Mouse (Mus musculus) midbrain, embryonic 15.5 days (tissue): ENCODE measurements at regions not wholly inside any gene's neighbourhood (a gene's known extent, or its start where the extent isn't known, plus 50 kb on each side); places are given as distances from the start of the nearest gene placed in this dataset.

ENCODE experiments used
- ATAC-seq: fragments of 200-750 bp; cut with Nextera tagmentation; replicated peaks from 2 replicates; pipeline ENCODE4 v1.8.0; 2017; ENCODE audit warnings: moderate TSS enrichment
- H3K27ac ChIP-seq: fragments of 300-500 bp; sonication (generic); 2 replicates; pipeline ENCODE4 v1.5.1; 2015; ENCODE audit warnings: mild to moderate bottlenecking, inconsistent platforms
- H3K27me3 ChIP-seq: fragments of 300-500 bp; sonication (generic); replicated peaks from 2 replicates; pipeline ENCODE4 v1.6.1; 2015; ENCODE audit warnings: inconsistent platforms
- H3K36me3 ChIP-seq: fragments of 300-500 bp; sonication (generic); replicated peaks from 2 replicates; pipeline ENCODE4 v1.6.1; 2015; ENCODE audit warnings: inconsistent platforms
- H3K4me1 ChIP-seq: fragments of 300-500 bp; sonication (generic); 2 replicates; pipeline ENCODE4 v1.6.1; 2015; ENCODE audit warnings: inconsistent platforms
- H3K4me2 ChIP-seq: fragments of 300-500 bp; sonication (generic); 2 replicates; pipeline ENCODE4 v1.6.1; 2015; ENCODE audit warnings: inconsistent platforms, mild to moderate bottlenecking, moderate library complexity
- H3K4me3 ChIP-seq: fragments of 300-500 bp; sonication (generic); 2 replicates; pipeline ENCODE4 v1.5.1; 2015; ENCODE audit warnings: mild to moderate bottlenecking, inconsistent platforms
- H3K9ac ChIP-seq: fragments of 300-500 bp; sonication (generic); 2 replicates; pipeline ENCODE4 v1.6.1; 2015; ENCODE audit warnings: mild to moderate bottlenecking, inconsistent platforms
- H3K9me3 ChIP-seq: fragments of 300-500 bp; sonication (generic); 2 replicates; pipeline ENCODE4 v1.6.1; 2016; ENCODE audit warnings: inconsistent platforms
- WGBS: fragments of 180-500 bp; shearing (Covaris S2); methylation state at CpG from one replicate; pipeline ENCODE4 v1.1.7; 2015; ENCODE audit warnings: mixed read lengths; 5-methylcytosine and 5-hydroxymethylcytosine counted together

DNA sequence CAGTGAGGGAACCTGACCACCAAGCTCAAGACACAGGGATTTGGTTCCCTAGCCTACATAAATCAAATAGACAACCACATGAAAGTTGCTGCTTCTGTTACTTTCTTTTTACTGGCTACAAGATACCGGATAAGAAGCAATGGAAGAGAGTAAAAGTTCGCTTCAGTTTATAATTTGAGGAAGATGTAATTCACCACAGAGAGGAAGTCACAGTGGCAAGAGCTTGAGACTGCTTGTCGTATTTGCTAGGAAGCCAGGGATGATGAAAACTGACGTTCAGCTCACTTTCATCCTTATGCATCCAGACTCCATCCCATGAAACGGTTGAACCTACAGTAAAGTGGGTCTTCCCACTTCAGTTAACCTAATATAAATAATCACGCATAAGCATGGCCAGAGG is 102.1 kb upstream of the Slc4a7 start:
- Histone ChIP-seq H3K4me3 (no peak overlapping the region), H3K27me3 (no peaks in the 10 kb centered on the region), H3K9me3 (no peaks in the 10 kb centered on the region), H3K9ac (no peak overlapping the region), H3K4me1 (no peaks in the 10 kb centered on the region), H3K4me2 (no peak overlapping the region), H3K36me3 (no peaks in the 10 kb centered on the region), H3K27ac (no peak overlapping the region)
- 83% methylated on average over 6 of the region's 6 CpGs for WGBS
- ATAC-seq, result no peak

DNA sequence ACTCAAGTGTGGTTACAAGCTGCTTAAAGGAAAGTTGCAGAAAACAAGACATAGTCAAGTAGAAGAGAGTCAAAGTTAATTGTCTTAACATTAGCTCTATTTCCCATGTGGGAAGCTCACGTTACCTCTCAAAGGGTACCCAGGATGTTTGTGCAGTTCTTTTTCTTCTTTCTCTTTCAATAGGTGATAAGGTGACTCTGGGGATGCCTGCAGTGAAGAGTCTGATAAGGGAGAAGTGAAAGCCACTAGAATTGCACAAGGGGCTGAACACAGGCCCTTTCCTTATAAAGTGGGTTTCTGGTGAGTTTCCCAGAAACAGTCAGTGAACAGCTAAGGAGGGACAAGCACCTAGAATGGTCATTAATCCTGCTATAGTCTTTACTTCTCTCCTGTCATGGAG is 98.6 kb upstream of the Slc4a7 start:
- Histone ChIP-seq H3K4me1 (no peaks in the 10 kb centered on the region), H3K27ac (no peak overlapping the region), H3K36me3 (no peaks in the 10 kb centered on the region), H3K4me2 (no peak overlapping the region), H3K9me3 (no peaks in the 10 kb centered on the region), H3K9ac (no peak overlapping the region), H3K4me3 (no peak overlapping the region), H3K27me3 (no peaks in the 10 kb centered on the region)
- no peak for ATAC-seq
- WGBS, result 78% methylated on average over 1 of the region's 1 CpGs

DNA sequence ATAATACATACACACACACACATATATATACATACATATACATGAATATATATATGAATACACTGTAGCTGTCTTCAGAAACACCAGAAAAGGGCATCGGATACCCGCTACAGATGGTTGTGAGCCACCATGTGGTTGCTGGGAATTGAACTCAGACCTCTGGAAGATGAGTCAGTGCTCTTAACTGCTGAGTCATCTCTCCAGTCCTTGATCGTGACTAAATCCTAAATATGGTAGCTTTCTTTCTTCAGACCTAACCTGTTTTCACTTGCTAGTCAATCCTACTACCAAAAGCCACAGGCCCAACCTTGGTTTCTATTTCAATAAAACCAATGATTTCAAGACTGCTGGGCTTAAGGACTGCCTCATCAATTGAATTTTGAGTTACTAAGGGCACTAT is 95.0 kb upstream of the Slc4a7 start:
- H3K4me3 ChIP-seq, result no peak overlapping the region
- ATAC-seq, result no peak
- H3K27ac ChIP-seq, result no peak overlapping the region
- no peak overlapping the region for H3K4me2 ChIP-seq
- 98% methylated on average over 3 of the region's 3 CpGs for WGBS
- no peaks in the 10 kb centered on the region for H3K36me3 ChIP-seq
- H3K4me1 ChIP-seq, result no peaks in the 10 kb centered on the region
- H3K9ac ChIP-seq, result no peak overlapping the region
- H3K9me3 ChIP-seq, result no peaks in the 10 kb centered on the region
- no peaks in the 10 kb centered on the region for H3K27me3 ChIP-seq

DNA sequence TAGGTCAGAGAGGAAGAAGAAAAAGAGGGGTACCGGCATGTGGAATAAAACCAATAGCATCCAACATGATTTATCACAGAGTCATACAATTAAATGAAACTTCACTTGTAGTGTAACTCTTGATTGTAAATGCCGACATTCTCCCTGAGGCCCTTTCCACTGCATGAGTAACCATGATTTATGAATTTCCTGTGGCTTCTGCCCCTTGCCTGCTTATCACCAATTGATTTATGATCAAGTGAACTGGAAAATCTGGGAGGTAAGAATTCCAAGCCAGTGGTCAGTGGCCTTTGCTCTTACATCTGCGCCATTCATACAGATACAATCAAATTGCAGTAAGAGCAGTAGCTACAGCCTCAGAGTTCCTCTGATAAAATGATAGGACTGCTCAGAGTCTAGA is 89.8 kb upstream of the Slc4a7 start:
- Histone ChIP-seq H3K27me3 (no peaks in the 10 kb centered on the region), H3K4me2 (no peak overlapping the region), H3K9ac (no peak overlapping the region), H3K4me1 (no peaks in the 10 kb centered on the region), H3K9me3 (no peaks in the 10 kb centered on the region), H3K27ac (no peak overlapping the region), H3K36me3 (no peaks in the 10 kb centered on the region), H3K4me3 (no peak overlapping the region)
- no peak for ATAC-seq
- 92% methylated on average over 3 of the region's 3 CpGs for WGBS

DNA sequence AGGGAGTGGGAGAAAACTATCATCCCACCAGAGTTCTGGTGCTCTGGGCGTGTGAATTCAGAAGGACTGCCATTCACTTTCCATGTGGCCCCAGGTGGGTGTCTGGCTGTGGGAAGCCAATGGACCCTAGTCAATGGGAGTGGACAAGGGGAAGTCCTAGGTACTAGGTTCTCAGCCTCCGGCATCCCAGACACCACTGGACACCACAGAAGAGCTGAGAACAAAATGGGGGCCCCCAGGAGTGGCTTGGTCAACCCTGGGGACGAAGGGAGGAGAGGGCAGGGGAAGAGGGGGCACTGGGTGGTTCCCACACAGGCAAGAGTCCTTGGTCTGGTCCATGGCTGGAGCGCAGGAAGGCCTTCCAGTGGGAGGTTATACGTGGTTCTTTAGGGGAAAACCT is 81.8 kb upstream of the Slc4a7 start:
- no peaks in the 10 kb centered on the region for H3K36me3 ChIP-seq
- H3K9me3 ChIP-seq, result no peaks in the 10 kb centered on the region
- no peak overlapping the region for H3K4me3 ChIP-seq
- ATAC-seq, result no peak
- no peak overlapping the region for H3K27ac ChIP-seq
- H3K9ac ChIP-seq, result no peak overlapping the region
- no peaks in the 10 kb centered on the region for H3K27me3 ChIP-seq
- no peaks in the 10 kb centered on the region for H3K4me1 ChIP-seq
- H3K4me2 ChIP-seq, result no peak overlapping the region
- 86% methylated on average over 5 of the region's 5 CpGs for WGBS

DNA sequence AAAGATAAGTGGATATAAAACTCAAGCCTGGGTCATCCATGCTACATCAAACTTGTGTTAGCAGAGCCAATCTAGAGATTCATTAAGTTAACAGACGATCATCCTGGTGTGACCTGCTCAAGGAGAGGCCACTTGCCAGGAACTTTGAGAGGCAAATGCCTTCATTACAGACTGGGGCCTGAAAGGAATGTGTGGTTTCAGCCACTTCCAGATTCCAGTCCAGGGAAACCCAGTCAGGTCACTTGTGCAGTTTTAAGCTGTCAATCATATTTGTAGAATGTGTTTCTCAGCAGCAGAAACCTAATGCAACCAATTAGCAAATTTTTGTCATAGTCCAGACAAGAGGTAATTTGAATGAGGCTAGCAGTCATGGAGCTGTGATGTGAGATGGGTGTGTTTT is 73.4 kb upstream of the Slc4a7 start:
- Histone ChIP-seq H3K4me2 (no peak overlapping the region), H3K36me3 (no peaks in the 10 kb centered on the region), H3K9ac (no peak overlapping the region), H3K27me3 (peaks cover 9% of the 10 kb centered on the region; the same call in 1 of the 2 replicates), H3K9me3 (no peaks in the 10 kb centered on the region), H3K4me1 (peaks cover 14% of the 10 kb centered on the region), H3K27ac (no peak overlapping the region), H3K4me3 (no peak overlapping the region)
- 78% methylated on average over 1 of the region's 1 CpGs for WGBS
- ATAC-seq, result no peak

DNA sequence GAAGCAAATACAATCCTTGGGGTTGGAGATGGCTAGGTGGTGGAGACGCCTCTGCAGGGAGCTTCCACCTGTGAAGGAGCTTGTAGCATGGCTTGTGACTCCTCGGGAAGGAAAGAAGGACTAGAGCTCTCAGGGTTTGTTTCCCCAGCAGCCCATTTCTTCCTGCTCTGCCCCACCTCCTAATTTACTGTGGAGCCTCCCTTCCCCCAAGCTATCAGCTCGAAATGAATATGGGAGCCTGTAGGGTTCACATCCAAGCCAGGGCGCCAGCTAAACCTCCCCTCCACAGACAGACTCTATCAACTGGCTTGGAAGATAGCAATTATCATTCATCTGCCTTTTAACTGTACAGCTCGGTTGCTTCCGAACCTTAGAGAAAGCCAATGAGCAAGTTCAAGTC is 70.3 kb upstream of the Slc4a7 start:
- 52% methylated on average over 6 of the region's 6 CpGs for WGBS
- no peak overlapping the region for H3K27ac ChIP-seq

DNA sequence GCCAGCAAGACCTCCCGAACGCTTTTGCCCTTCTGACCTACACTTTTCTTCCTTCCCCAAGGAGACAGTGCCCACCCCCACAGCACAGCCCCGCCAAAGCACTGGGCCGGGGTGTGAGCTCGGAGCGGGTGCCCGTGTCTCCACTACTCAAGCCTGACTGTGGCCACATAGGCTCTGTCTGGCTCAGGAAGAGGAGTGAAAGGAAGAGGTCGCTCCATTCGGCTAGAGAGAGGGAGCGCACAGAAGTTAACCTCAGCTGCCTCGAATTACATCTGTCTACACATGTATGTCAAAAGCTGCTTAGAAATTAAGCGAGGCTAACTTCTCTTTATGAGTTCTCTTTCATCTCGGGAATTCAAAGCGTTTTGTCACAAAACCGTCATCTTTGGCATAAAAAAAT is 69.6 kb upstream of the Slc4a7 start:
- Histone ChIP-seq H3K27ac (no peak overlapping the region), H3K36me3 (no peaks in the 10 kb centered on the region), H3K9me3 (no peaks in the 10 kb centered on the region), H3K4me2 (peak overlapping the region; percentile 53), H3K4me1 (peaks cover 14% of the 10 kb centered on the region), H3K27me3 (peaks cover 12% of the 10 kb centered on the region; the same call in 1 of the 2 replicates), H3K4me3 (peak overlapping the region; percentile 25), H3K9ac (no peak overlapping the region)
- WGBS, result 1% methylated on average over 15 of the region's 15 CpGs
- ATAC-seq, result peak; percentile 85

More for the DNA sequence above, 70.3 kb upstream of the Slc4a7 start:
- H3K4me2 ChIP-seq, result no peak overlapping the region
- no peak for ATAC-seq
- H3K27me3 ChIP-seq, result peaks cover 12% of the 10 kb centered on the region; the same call in 1 of the 2 replicates
- H3K9ac ChIP-seq, result no peak overlapping the region
- no peaks in the 10 kb centered on the region for H3K36me3 ChIP-seq
- H3K4me3 ChIP-seq, result no peak overlapping the region
- no peaks in the 10 kb centered on the region for H3K9me3 ChIP-seq
- H3K4me1 ChIP-seq, result peaks cover 14% of the 10 kb centered on the region

DNA sequence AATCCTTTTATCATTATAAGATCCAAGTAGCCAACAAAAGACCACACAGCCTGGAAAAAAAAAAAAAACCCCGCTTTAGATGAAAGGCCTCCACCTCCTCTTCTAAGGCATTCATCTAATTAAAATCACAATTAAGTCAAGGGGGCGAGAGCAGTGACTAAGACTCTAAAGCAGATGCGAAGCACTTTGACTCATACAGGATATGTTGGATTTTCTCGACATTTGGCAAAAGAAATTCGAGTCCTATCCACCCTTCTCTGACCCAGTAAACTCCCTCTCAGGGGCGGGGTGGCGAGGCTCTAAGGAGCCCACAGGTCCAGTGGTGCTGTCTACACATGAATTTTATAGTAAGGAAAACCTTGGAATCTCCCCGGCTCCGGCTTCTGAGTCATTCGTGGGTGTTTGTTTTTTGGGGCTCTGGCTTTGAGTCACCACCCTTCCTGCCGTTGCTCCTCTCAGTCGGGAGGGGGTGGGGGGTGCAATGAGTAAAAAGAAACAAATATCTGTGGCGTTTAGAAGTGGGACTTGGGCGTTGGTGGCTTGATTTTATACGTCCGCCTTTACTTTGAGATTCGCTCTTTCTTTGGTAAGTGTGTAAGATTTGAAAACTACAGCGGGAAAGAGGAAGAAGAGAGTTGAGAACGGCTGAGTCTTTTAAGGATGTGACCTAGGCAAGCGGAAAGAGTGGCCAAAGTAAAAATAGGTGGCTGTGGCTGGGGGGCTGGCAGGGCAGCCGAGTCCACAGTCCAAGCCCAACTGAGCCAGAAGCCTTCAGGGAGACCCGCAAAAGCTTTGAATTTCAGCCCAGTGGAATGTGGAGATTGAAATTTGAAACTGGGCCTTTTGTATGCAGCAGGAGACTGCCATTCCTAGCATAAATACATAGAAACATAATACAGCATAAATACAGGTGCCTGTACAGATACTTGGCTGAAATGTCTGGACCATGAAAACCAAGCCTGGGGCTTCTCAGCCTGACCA is 68.8 kb upstream of the Slc4a7 start:
- 4% methylated on average over 22 of the region's 22 CpGs for WGBS
- Histone ChIP-seq H3K4me3 (peak overlapping the region; percentile 25), H3K9me3 (no peaks in the 10 kb centered on the region), H3K4me2 (peak overlapping the region; percentile 53), H3K4me1 (peaks cover 14% of the 10 kb centered on the region), H3K36me3 (no peaks in the 10 kb centered on the region), H3K9ac (no peak overlapping the region), H3K27me3 (peaks cover 12% of the 10 kb centered on the region; the same call in 1 of the 2 replicates), H3K27ac (no peak overlapping the region)
- peak; percentile 70 for ATAC-seq

DNA sequence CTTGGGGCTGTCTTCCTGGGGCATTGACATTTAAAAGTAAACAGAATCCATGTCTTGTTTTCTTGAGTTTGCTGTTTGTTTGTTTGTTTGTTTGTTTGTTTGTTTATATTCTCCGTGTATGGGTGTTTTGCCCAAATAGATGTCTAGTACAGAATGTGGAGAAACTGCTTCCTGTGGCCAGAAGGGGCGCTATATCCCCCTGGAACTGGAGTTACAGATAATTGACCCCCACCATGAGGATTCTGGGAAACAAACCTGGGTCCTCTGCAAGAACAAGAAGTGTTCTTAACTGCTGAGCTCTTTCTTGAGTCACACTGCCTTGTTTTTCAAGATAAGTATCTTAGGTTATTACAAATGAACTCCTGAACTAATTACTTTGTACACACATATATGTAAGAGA is 68.1 kb upstream of the Slc4a7 start:
- Histone ChIP-seq H3K27ac (no peak overlapping the region), H3K4me1 (peaks cover 14% of the 10 kb centered on the region), H3K9me3 (no peaks in the 10 kb centered on the region), H3K4me2 (no peak overlapping the region), H3K27me3 (peaks cover 12% of the 10 kb centered on the region; the same call in 1 of the 2 replicates), H3K4me3 (no peak overlapping the region), H3K9ac (no peak overlapping the region), H3K36me3 (no peaks in the 10 kb centered on the region)
- WGBS, result 44% methylated on average over 2 of the region's 2 CpGs
- ATAC-seq, result no peak

DNA sequence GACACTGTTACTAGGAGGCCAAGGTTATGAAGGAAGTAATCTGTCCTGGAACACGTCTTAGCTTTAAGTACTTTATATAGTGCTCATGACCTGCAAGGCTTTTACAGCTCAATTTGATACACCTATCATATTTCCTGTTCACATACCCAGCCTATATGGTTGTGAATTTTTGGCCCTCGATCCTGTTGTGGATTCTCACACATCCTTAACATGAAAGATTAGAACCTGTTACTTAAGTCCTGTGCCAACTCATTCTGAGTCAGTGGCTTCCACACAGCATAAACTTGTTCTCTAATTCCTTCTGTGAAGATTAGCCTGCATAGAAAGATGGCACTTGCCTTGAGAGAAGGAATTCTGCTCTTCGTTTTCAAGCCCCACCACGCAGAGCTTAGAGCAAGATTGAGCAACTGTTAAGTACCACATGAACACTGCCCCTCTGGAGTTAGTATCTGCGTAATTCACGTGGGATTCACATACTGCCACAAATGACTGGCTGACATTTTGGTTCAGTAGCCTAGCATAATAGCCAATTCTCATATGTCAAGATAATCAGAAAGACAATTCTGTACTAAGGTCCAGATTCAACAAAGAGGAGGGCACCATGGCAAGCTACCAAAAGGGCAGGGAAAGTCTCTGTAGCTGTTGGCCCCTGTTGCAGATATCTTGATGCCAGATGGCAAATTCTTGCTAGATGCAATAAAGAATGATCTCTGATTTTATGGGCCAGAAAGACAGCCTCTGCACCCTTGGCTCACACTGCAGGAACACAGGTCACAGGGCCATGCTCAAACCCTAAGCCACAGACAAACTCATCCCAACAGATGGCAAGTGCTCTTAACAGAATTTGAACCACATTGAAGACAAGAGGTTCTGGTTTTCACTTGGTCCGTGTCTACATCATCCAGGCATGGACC is 62.7 kb upstream of the Slc4a7 start:
- H3K9me3 ChIP-seq, result no peaks in the 10 kb centered on the region
- H3K27me3 ChIP-seq, result 0 out of 2 replicates have a peak, but pooled peaks cover 3% of the 10 kb centered on the region
- H3K4me3 ChIP-seq, result no peak overlapping the region
- H3K27ac ChIP-seq, result no peak overlapping the region
- ATAC-seq, result no peak
- H3K36me3 ChIP-seq, result no peaks in the 10 kb centered on the region
- H3K9ac ChIP-seq, result no peak overlapping the region
- H3K4me1 ChIP-seq, result no peaks in the 10 kb centered on the region
- no peak overlapping the region for H3K4me2 ChIP-seq
- WGBS, result 82% methylated on average over 7 of the region's 7 CpGs

DNA sequence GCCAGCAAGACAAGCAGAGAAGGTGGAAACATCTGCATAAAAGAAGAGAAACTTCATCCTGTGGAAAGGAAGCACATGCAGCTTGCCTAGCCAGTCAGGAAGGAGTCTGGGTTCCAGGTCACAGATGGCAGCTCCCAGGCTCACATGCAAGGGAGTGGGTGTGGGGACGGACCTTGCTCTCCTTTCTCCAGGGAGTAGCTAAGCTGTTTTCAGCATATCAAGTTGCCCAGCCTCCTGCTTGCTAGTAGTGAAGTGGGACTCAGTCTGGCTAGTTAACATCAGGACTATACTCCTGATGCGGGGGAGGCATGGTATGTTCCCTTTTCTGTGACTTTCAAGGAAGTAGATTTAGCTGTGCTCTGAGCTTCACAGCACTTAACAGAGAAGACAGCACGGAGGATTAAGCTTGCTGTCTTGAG is 62.0 kb upstream of the Slc4a7 start:
- H3K27ac ChIP-seq, result no peak overlapping the region
- no peaks in the 10 kb centered on the region for H3K27me3 ChIP-seq
- no peaks in the 10 kb centered on the region for H3K9me3 ChIP-seq
- no peak overlapping the region for H3K4me3 ChIP-seq
- WGBS, result 39% methylated on average over 3 of the region's 3 CpGs
- H3K4me2 ChIP-seq, result no peak overlapping the region
- no peaks in the 10 kb centered on the region for H3K4me1 ChIP-seq
- H3K9ac ChIP-seq, result no peak overlapping the region
- no peaks in the 10 kb centered on the region for H3K36me3 ChIP-seq
- no peak for ATAC-seq
